Mouse (Mus musculus): Measurements from ENCODE around the gene Ntpcr. TPM values are rescaled to one million over a fixed set of nuclear protein-coding genes. Genes with fewer than 3 reads are reported as not detected.

Ntpcr gene
- polyA plus RNA-seq (2012; rRNA removed) = 10.1 and 12.6 TPM in 2 replicates
- polyA plus RNA-seq (2014; fragmentation: Nextera tagmentation; extraction: Ambion mirVana) = 13.9 and 14.7 TPM in 2 replicates

- WGBS (ENCODE audit: insufficient replicate concordance) = 53% methylated on average over 7 of the region's 7 CpGs
- TF ChIP-seq CTCF (IDR thresholded peaks at IDR 0.05; ENCODE audit: low read depth) = no peak
- no peak for TF ChIP-seq EP300 (IDR thresholded peaks at IDR 0.05; ENCODE audit: low read depth)
- no peaks in the 10 kb centered on the region for H3K27me3 ChIP-seq (ENCODE audit: control insufficient read depth, insufficient read depth, low read length)
- no peak within 1 kb of the TSS for H3K27ac ChIP-seq
- no peak within 1 kb of the TSS for H3K9ac ChIP-seq (replicated peaks)
- no peak within 1 kb of the TSS for H3K4me2 ChIP-seq (ENCODE audit: low read depth)
- no peak for ATAC-seq (ENCODE audit: insufficient read depth)
- no peak within 1 kb of the TSS for H3K4me3 ChIP-seq (ENCODE audit: insufficient read depth in 1 of 2, low read depth in 2 of 2, low read length in 2 of 2)
- H3K4me1 ChIP-seq (replicated peaks; ENCODE audit: control insufficient read depth in 2 of 2, insufficient read depth in 2 of 2, low read length in 1 of 2) = peaks cover 2 to 11% of the 10 kb centered on the region in 2 experiments; a peak in 2 of 4 replicates
- H3K9me3 ChIP-seq (ENCODE audit: control insufficient read depth, low read length) = no peaks in the 10 kb centered on the region
- DNase-seq (ENCODE audit: low read depth in 3 of 3, low spot score in 3 of 3) = no peak
- H3K36me3 ChIP-seq (replicated peaks; ENCODE audit: control insufficient read depth, insufficient read depth, low read depth) = no peaks in the 10 kb centered on the region
Observed at GRCm38 (mm10) chr8:125729746-125730145, at the start of gene Ntpcr. Gene Ntpcr (plus strand): TSS chr8:125729963.

DNA sequence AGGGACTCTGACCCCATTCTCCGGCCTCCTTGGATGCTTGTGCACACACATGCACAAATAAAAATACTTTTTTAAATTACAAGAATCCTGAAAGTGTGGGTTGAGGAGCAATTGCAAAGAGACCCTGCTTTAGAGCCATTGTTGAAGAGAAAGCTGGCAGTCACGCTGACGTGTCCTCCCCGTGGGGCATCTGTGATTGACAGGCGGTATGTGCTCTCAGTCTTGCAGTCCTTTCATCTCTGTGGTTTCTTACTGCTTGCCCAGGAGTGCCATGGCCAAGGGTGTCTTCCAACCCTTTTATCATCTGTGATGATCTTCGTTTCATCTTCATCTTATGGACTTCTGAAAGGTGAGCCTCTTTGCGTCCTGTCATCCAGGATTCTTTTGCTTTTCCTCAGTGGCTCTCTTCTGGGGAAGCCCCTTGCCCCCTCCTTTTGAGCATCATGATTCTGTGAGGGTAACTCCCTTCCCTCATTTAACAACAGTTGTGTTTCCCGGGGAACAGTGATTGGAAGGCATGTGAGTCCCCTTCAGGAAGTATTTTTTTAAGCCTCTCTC lies 48.8 kb upstream of the Ntpcr start:
- WGBS (ENCODE audit: insufficient replicate concordance) = 42% methylated on average over 8 of the region's 8 CpGs
- no peaks in the 10 kb centered on the region for H3K36me3 ChIP-seq (replicated peaks; ENCODE audit: control insufficient read depth, insufficient read depth, low read depth)

GRCm38 (mm10) chr8:125685216-125685760 lies 44.5 kb upstream of the Ntpcr start:
- Histone ChIP-seq H3K4me3 (ENCODE audit: insufficient read depth in 1 of 2, low read depth in 2 of 2, low read length in 2 of 2) (no peak overlapping the region), H3K27ac (no peak overlapping the region), H3K36me3 (replicated peaks; ENCODE audit: control insufficient read depth, insufficient read depth, low read depth) (no peaks in the 10 kb centered on the region), H3K9me3 (ENCODE audit: control insufficient read depth, low read length) (no peaks in the 10 kb centered on the region), H3K27me3 (ENCODE audit: control insufficient read depth, insufficient read depth, low read length) (no peaks in the 10 kb centered on the region), H3K4me2 (ENCODE audit: low read depth) (no peak overlapping the region), H3K4me1 (replicated peaks; ENCODE audit: control insufficient read depth in 2 of 2, insufficient read depth in 2 of 2, low read length in 1 of 2) (peaks cover 0 to 4% of the 10 kb centered on the region in 2 experiments; a peak in 1 of 4 replicates), H3K9ac (replicated peaks) (no peak overlapping the region)
- TF ChIP-seq CTCF (IDR thresholded peaks at IDR 0.05; ENCODE audit: low read depth) = no peak
- no peak for TF ChIP-seq EP300 (IDR thresholded peaks at IDR 0.05; ENCODE audit: low read depth)
- no peak for DNase-seq (ENCODE audit: low read depth in 3 of 3, low spot score in 3 of 3)
- 58% methylated on average over 6 of the region's 6 CpGs for WGBS (ENCODE audit: insufficient replicate concordance)
- ATAC-seq (ENCODE audit: insufficient read depth) = no peak

More for the DNA sequence above, 48.8 kb upstream of the Ntpcr start:
- DNase-seq (ENCODE audit: low read depth in 3 of 3, low spot score in 3 of 3) (no peak), ATAC-seq (ENCODE audit: insufficient read depth) (no peak)
- H3K4me2 ChIP-seq (ENCODE audit: low read depth) = no peak overlapping the region
- H3K27me3 ChIP-seq (ENCODE audit: control insufficient read depth, insufficient read depth, low read length) = no peaks in the 10 kb centered on the region
- H3K9me3 ChIP-seq (ENCODE audit: control insufficient read depth, low read length) = no peaks in the 10 kb centered on the region
- H3K27ac ChIP-seq = no peak overlapping the region
- peaks cover 0 to 3% of the 10 kb centered on the region in 2 experiments; a peak in 1 of 4 replicates for H3K4me1 ChIP-seq (replicated peaks; ENCODE audit: control insufficient read depth in 2 of 2, insufficient read depth in 2 of 2, low read length in 1 of 2)
- H3K4me3 ChIP-seq (ENCODE audit: insufficient read depth in 1 of 2, low read depth in 2 of 2, low read length in 2 of 2) = no peak overlapping the region
- TF ChIP-seq EP300 (IDR thresholded peaks at IDR 0.05; ENCODE audit: low read depth) = no peak
- TF ChIP-seq CTCF (IDR thresholded peaks at IDR 0.05; ENCODE audit: low read depth) = no peak
- H3K9ac ChIP-seq (replicated peaks) = no peak overlapping the region

GRCm38 (mm10) chr8:125686221-125686865 lies 43.4 kb upstream of the Ntpcr start:
- ATAC-seq (ENCODE audit: insufficient read depth) = no peak
- peaks cover 0 to 4% of the 10 kb centered on the region in 2 experiments; a peak in 1 of 4 replicates for H3K4me1 ChIP-seq (replicated peaks; ENCODE audit: control insufficient read depth in 2 of 2, insufficient read depth in 2 of 2, low read length in 1 of 2)
- TF ChIP-seq CTCF (IDR thresholded peaks at IDR 0.05; ENCODE audit: low read depth) (no peak), EP300 (IDR thresholded peaks at IDR 0.05; ENCODE audit: low read depth) (no peak)
- no peak overlapping the region for H3K4me2 ChIP-seq (ENCODE audit: low read depth)
- H3K4me3 ChIP-seq (ENCODE audit: insufficient read depth in 1 of 2, low read depth in 2 of 2, low read length in 2 of 2) = no peak overlapping the region
- no peaks in the 10 kb centered on the region for H3K9me3 ChIP-seq (ENCODE audit: control insufficient read depth, low read length)
- 67% methylated on average over 9 of the region's 9 CpGs for WGBS (ENCODE audit: insufficient replicate concordance)
- H3K36me3 ChIP-seq (replicated peaks; ENCODE audit: control insufficient read depth, insufficient read depth, low read depth) = no peaks in the 10 kb centered on the region
- no peak for DNase-seq (ENCODE audit: low read depth in 3 of 3, low spot score in 3 of 3)
- H3K27me3 ChIP-seq (ENCODE audit: control insufficient read depth, insufficient read depth, low read length) = no peaks in the 10 kb centered on the region
- no peak overlapping the region for H3K9ac ChIP-seq (replicated peaks)
- H3K27ac ChIP-seq = no peak overlapping the region
